Mouse (Mus musculus) kidney, adult 9 months (tissue): ENCODE results near the gene Tspan5.

ENCODE experiments used
- DNase-seq: peaks from one replicate; pipeline ENCODE4 v3.0.0; 2022

Gene Tspan5

DNA sequence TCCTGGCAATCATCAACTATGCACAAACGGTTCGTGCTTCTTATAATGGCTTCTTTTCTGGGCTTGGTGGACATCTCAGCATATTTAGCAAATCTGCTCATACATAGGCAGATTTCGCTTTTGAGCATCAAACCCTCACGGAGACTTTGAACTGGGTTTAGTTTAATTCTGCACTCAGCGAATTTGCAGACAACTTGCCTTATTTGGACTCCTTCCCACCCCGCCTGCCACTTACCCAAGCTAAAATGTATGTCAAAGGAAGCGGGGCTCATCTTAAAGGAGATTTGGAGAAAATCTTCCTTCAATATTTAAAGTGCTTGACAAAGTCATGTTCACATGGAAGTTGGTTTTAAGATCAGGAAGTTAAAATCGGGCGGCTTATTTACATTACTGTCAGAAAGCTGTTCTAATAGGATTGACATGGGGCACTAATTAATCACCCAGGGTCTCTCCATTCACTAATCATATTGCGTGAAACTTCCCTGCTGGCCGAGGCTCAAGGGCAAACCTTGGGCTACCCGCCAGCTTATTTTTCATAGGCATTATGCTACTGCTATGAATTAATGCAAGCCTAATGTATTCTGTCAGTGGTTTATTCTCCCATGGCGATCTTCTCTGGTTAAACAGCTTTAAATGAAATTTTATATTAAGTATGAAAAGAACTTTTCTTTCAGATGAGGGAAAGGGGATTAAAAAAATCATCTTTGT, 111.1 kb downstream of the Tspan5 start:
- no peak for DNase-seq

- no peak for DNase-seq
Measured at GRCm38 (mm10) chr3:138853996-138854836, 112.2 kb downstream of the Tspan5 start.

- DNase-seq, result no peak
Measured at GRCm38 (mm10) chr3:138855387-138855786, 113.4 kb downstream of the Tspan5 start.

GRCm38 (mm10) chr3:138856946-138857345, 115.0 kb downstream of the Tspan5 start:
- DNase-seq, result no peak

DNA sequence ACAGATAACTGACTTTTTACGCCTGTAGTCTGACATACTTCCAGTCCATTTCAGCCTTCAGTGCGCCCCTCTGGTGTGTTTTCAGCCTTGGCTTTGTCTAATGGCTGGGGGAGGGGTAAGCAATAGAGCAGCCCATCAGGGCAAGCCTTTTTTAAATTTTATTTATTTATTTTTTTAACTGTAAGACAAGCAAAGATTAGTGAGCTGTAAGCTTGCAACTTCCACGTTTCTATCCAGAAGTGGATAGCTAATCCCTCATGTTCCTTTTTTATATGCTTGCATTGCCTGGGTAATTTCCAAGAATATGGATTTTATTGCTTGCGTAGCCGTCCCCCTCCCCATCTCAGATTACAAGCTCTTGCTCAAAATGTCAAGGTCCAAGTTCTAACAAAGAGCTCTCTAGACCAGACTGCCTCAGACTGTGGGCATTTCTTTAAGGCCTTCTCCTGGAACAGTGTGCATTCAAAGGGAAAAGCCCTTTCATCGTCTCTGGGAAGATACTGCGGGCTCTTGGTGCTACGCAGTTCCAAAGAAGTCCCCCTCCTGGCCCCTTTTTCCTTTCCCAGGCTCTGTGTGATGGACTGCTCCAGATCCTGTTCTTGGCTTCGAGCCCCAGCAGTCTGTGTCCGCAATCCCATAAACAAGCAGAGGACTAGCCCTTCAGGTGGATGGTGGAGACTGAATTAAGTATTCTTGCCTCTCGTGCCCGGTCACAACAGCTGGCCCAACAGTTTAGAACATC, 116.0 kb downstream of the Tspan5 start:
- no peak for DNase-seq

DNA sequence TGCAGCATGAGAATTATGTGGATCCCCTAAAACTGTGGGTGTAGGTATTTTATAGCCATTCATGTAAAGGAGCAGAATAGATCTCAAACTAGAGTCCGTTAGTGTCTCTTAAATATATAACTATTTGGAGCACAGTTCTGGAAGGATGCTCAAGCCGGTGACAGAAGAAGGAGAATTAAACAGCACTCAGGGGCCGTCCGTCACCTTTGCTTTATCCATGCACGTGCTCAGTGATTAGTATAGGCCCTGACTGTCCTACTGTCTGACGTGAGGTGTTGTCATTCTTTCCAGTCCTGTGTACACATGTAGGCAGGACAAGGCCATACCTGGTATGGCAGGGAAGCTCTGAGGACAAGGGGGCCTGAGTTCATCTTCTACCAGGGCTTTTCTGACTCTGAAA, 116.7 kb downstream of the Tspan5 start:
- DNase-seq, result no peak

DNA sequence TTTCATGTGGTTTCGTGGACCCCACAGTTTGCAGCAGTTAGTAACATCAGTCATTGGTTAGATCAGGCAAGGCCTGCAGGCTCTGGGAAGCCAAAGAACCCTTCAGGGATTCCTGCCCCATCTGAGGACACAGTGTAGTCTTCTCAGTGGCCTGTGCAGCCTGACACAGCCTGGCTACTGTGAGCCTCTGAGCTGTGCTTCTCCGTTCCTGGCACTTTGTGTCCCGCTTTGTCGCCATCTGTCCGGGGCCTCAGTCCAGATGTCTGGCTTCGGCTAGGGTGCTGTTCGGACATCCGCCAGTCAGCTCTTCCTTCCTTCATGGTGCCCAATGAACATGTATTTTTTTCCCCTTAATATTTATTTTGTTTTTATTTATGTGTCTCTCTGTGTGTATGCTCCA, 117.2 kb downstream of the Tspan5 start:
- no peak for DNase-seq

GRCm38 (mm10) chr3:138859666-138860065, 117.7 kb downstream of the Tspan5 start:
- peak; percentile 9 for DNase-seq

DNA sequence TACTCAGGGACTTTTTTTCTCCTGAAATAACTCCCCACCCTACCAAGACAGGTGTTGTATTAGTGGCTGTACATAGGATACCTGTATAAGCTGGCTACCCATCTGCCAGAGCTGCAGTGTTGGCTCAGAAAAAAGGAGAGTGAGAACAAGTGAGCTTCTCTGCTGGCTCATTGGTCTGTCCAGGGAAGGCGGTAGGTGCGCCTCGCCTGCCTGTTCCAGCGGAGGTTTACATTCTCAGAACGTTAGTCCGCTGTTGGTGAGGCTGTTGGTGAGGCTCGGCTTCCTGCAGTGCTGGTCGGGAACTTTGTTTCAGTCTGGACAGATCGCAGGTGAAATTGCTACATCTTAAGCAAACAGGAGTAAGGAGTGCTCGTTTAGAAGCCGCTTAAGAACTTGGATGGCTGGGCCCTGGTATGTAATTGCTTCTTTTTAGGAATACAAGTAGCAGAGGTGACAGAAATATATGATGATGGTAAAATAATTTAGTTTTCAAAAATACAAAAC, 118.3 kb downstream of the Tspan5 start:
- no peak for DNase-seq

GRCm38 (mm10) chr3:138861032-138861431, 119.0 kb downstream of the Tspan5 start:
- no peak for DNase-seq

DNA sequence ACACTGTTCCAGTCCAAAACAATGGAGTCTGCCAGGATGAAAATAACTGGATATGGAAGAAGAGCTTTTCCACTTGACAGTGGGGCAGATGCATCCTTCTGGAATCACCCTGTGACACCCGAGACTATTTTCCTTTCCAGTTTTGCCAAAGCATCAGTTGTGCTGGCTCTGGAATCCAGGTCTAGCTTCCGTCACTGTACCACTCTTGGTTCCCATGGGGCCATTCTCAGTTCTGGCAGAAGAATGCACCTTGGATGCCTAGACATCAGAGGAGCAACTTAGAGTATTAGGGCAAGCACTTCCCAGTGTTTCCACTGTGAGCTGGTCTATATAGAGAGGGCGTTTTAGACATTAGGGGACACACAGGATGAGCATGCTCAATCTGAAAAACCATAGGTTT, 119.6 kb downstream of the Tspan5 start:
- no peak for DNase-seq

DNA sequence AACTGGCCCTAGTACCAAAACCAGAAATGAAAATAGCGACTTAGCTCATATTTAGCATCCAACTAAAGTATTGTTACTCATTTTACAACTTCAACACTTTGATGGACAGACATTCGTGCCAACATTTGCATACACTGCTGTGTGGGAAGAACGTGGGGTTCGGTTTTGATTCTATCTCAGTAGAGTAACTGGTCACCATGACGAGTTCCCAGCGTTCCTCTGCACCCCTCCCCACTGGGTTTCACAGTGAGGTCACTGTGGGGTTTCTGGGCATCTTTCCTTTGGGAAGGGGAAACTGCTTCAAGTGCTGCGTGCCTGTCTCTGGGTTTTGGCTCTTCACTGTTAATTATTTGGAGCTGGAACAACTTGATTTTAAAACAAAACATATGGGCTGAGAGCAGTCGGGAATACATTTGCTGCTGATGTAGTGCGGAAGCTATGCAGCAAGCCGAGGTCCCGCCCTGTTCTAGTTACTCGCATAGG, 122.2 kb downstream of the Tspan5 start:
- no peak for DNase-seq

- DNase-seq, result no peak
Measured at GRCm38 (mm10) chr3:138865271-138865670, 123.3 kb downstream of the Tspan5 start.

- DNase-seq, result peak; percentile 8
Measured at GRCm38 (mm10) chr3:138867149-138867848, 125.3 kb downstream of the Tspan5 start.

DNA sequence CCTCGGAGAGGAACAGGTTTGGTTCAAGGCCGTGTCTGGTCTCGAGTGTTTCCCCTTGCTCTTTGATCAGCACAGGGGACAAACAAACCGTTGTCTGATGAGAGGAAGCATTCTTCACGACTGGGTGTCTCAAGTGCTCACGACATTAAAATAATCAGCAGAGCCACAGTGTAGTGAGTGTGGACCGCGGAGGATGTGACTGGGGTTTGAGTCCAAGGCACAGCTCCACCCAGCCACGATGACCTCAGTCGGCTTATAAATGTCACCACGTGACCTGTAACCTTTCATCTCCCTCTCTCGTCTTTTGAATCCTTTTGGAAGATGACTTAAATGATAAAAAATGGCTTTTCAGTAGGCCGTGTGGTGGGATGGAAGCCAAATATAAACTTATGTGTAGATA, 126.4 kb downstream of the Tspan5 start:
- no peak for DNase-seq

- DNase-seq, result no peak
Measured at GRCm38 (mm10) chr3:138875282-138875681, 133.3 kb downstream of the Tspan5 start.

DNA sequence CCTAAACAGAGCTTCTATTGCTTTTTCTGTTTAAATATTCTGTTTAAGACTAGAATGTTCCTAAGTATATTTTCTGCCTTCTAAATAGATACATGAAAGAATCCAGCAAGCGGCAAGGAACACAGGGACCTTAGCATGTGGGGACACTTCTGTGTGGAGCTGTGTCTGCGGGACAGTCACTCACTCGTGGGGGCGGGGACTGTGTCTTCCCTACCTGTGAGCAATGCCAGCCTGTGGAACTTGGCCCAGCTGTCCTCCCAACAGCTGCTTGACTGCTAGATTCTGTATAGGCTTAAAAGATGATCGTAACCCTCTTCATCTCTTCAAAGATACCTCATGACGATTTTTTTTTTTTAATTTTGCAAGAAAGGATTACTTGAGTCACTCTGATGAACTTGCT, 133.9 kb downstream of the Tspan5 start:
- no peak for DNase-seq

DNA sequence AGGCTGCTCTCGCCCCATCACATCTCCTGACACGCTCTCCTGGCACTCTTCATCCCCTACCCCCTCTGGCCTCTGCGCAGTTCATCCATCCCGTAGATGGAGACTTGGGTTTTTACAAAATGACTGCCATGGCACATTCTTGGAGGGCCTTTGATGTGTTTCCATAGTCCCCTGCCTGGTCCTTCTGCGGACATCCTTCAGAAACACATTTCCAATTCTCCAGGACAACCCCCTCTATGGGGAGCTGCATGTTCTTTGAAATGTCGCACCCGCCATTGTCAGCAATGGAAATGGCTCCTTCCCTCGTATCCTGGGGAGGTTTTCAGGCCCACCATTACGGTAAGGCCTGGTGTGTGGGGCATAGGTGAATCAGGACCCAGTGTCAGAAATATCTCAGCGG, 134.4 kb downstream of the Tspan5 start:
- no peak for DNase-seq

DNA sequence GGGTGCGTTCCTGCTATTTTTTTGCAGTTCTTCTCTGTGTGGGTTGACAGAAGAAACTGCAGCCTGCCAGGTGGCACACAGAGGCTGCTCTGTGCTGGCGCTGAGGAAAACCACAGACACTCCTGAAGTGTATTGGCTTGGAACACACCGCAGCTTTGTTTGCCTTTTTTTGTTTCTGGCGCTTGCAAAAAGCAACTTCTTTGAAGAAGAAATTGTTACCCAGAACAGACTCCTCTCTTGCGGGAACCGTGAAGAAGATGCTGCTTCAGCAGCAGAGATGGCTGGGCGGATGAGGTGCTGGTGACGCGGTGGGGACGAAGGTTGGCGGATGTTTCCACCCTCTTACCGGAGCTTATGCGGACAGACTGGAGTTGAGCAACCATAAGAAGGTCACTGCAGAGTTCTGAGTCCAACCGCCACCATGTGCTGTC, 135.0 kb downstream of the Tspan5 start:
- no peak for DNase-seq

GRCm38 (mm10) chr3:138877741-138878140, 135.7 kb downstream of the Tspan5 start:
- DNase-seq, result no peak

GRCm38 (mm10) chr3:138880999-138881724, 139.2 kb downstream of the Tspan5 start:
- DNase-seq, result no peak
